In the genomic region with DNA sequence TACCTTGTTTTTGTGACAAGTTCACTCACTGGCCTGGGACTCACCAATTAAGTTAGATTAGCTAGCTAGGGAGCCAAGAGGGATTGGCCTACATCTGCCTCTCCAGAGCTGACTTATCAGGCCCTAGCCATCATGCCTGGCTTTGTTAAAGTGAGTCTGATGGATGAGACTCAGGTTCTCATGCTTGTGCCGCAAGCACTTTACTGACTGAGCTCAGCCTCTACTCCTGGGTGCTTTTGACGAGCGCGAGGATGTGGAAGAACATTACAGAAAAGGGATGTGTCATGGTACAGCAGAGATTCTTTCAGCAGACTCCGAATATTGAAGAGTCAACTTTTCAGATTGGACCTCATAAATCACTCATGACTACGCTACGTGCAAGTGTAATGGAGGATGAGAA, we compare ENCODE assay signal across 22 mouse cellular contexts.
"Had no signal": no experiment of that assay in that cellular context is flagged by ENCODE, and none has a peak within 500 bp of the region (broad histone marks: within the 10 kb centered on the region; RNA-seq: fewer than 3 reads in every experiment).

No protein-coding gene starts in this region.

- H3K4me3 ChIP-seq: heart, adult 2 months; hindbrain, embryonic 10.5 days; hindbrain, embryonic 12.5 days; intestine, embryonic 15.5 days; layer of hippocampus, adult 2 months; left cerebral cortex, adult 2 months; limb, embryonic 10.5 days; limb, embryonic 12.5 days had no signal

- ATAC-seq: forebrain, postnatal 0 days; hindbrain, embryonic 16.5 days; inflammation-experienced regulatory T-cells, adult 6 months had no signal

- H3K9ac ChIP-seq: forebrain, postnatal 0 days; hindbrain, embryonic 12.5 days; hindbrain, embryonic 14.5 days; intestine, embryonic 15.5 days; limb, embryonic 12.5 days had no signal

- DNase-seq: forebrain, postnatal 0 days; gastrocnemius, postnatal 25 days; heart, adult 2 months; heart, postnatal 14 days; heart, postnatal 36 days; kidney, adult 18-20 months; kidney, adult 8-10 months; kidney, postnatal 10 days; kidney, postnatal 25 days; kidney, postnatal 4 days; liver had no signal

- H3K4me2 ChIP-seq: heart, embryonic 11.5 days; hindbrain, embryonic 12.5 days; hindbrain, embryonic 14.5 days; intestine, embryonic 15.5 days; limb, embryonic 12.5 days had no signal

- H3K36me3 ChIP-seq: hindbrain, embryonic 10.5 days; hindbrain, embryonic 12.5 days; intestine, embryonic 15.5 days; limb, embryonic 10.5 days; limb, embryonic 12.5 days had no signal

- H3K9me3 ChIP-seq: hindbrain, embryonic 10.5 days; hindbrain, embryonic 12.5 days; intestine, embryonic 15.5 days; limb, embryonic 10.5 days; limb, embryonic 12.5 days had no signal

- H3K27ac ChIP-seq: heart, adult 2 months; hindbrain, embryonic 12.5 days; hindbrain, embryonic 14.5 days; intestine, embryonic 15.5 days; layer of hippocampus, adult 2 months; left cerebral cortex, adult 2 months; limb, embryonic 10.5 days; limb, embryonic 12.5 days had no signal

- H3K27me3 ChIP-seq: hindbrain, embryonic 12.5 days; intestine, embryonic 15.5 days; limb, embryonic 12.5 days had no signal
